Mouse (Mus musculus) kidney, adult 11 months (tissue): ENCODE results near the gene Smim24.
A peak's percentile ranks its signal among the peaks of the same experiment; 100 is the strongest.

Experiments
- DNase-seq: peaks from one replicate; pipeline ENCODE4 v3.0.0; 2022

Gene Smim24

GRCm38 (mm10) chr10:81392781-81393185, at the start of gene Smim24:
TSS of gene Smim24 (plus strand) at chr10:81393051.
- peak; percentile 90 for DNase-seq

DNA sequence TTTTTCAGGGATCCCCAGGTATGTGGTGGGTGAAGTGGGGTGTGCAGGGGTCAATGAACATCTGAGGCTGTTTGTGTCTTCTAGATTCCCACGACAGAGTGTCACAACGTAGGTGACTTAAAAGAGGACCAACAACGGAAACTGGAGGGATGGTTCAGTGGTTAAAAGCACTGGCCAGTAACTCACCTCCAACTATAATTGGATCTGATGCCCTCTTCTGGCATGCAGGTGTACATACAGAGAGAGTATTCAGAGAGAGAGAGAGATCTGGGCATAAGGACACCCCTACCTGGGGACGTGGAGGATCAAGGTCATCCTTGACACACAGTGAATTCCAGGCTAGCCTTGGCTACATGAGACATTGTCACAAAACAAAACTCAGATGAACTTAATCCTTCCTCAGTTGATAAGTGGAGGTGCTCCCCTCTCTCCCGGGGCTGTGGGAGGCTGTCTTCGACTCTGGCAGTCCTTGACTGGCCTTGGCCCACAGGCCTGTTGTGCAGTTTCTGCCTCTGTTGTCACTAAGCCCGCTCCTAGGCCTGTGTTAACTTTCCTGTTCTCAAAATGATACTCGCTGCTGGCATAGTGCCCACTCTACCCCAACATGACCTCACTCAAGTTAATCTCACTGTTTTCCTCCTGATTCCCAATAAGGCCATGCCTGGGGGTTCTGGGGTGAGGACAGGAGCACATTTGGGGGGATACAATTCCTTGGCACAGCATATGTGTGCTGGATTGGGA, 48.3 kb upstream of the Smim24 start:
- peak; percentile 29 for DNase-seq

GRCm38 (mm10) chr10:81345162-81345534, 47.7 kb upstream of the Smim24 start:
- DNase-seq = no peak

DNA sequence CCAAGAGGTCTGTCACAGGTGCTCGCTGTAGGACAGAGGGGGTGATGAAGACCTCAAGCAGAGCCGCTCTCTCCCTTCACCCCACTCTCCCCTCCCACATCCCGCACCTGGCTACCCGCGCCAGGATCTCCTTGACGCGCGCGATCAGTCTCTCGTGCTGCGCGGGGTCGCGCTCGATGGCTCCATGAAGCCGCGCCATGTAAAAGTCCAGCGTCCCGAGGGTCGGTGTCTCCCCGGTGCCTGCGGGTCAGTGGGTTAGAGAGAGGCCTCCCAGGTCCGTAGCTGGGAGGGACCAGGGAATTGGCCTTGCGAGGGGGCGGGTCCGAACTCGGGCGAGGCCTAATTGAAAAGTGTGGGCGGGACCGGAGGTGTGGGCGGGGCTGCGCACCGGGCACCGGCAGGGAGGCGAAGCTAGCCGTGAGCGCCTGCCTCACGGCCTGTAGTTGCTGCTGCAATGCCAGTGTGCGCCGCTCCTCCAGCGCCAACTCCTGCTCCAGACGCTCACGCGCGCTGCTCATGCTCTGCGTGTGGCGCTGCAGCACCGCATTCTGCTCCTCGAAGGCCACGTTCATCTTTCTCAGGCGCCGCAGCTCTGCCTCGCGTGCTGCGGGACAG, 46.3 kb upstream of the Smim24 start:
- peak; percentile 80 for DNase-seq

- DNase-seq = peak; percentile 83
Observed at GRCm38 (mm10) chr10:81349146-81349545, 43.7 kb upstream of the Smim24 start.

- DNase-seq = no peak
Observed at GRCm38 (mm10) chr10:81349961-81350350, 42.9 kb upstream of the Smim24 start.

DNA sequence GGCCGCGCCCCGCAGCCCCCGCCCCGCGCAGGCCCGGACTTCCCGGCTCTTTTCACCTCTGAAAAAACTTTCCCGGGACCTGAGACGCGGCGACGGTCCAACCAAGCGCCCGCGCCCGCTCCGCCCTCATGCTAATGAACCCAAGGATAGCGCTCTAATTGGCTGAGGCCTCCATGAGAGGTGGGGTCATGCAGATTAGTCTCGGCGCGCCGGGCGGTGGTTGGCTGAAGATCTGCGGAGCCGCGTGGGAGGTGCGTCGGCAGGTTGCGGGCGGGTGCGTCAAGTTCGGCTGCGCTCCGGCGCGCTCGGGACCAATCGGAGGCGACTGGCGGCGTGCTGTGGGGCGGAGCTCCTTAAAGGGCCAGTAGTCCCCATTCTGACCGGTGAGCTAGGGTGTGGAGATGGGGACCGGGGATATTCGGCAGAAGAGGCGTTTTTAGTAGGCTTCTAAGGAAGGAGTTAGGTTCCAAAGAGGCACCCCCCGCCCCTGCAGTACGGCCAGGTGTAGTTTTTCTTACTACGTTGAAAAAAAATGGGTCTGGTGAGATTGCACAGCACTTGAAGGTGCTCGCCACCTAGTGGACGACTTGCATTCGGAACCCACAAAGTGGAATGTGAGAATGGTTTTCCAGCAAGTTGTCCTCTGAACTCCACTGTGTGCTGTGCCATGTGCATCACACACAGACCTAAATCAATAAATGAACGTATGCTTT, 42.3 kb upstream of the Smim24 start, which contains the start of gene Hmg20b:
Gene Hmg20b (minus strand): TSS at position 130 of the 713 bp plus-strand sequence.
- DNase-seq = peak; percentile 99

GRCm38 (mm10) chr10:81351678-81352291, 41.1 kb upstream of the Smim24 start:
- no peak for DNase-seq

- no peak for DNase-seq
Observed at GRCm38 (mm10) chr10:81354738-81355477, 37.9 kb upstream of the Smim24 start.

GRCm38 (mm10) chr10:81355533-81355932, 37.3 kb upstream of the Smim24 start:
- DNase-seq = no peak

DNA sequence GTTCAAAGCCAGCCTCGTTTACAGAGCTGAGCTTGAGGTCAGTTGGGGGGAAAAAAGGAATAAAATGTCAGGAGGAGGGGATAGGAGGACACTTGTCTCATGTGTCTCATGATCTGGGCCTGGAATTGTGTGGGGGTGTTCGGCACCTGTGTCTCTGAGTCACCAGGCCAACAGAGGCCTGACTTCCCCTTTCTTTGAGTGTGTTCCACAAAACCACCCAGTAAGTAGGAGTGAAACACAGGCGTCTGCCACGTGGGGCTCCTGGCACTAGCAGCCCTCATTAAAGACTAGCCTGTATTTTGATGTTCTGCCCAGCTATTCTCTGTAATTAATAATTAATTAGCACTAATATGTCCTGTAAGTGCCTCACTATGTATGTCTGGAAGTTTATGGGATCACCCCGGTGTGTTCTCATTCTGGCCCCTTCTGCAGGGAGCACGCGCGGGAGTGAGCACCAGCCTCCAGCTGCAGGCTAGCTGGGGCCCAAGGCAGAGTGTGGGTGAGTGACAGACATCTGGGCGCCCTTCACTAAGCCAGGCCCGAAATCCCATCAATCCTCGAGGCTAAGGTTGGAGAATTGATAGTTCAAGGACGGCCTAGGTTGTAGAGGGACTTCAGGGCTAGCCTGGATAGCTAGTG, 36.4 kb upstream of the Smim24 start:
- DNase-seq = peak; percentile 64

GRCm38 (mm10) chr10:81356991-81357844, 35.6 kb upstream of the Smim24 start, which contains the start of gene Mfsd12:
TSS of gene Mfsd12 (plus strand) at chr10:81357491.
- peak; percentile 85 for DNase-seq

DNA sequence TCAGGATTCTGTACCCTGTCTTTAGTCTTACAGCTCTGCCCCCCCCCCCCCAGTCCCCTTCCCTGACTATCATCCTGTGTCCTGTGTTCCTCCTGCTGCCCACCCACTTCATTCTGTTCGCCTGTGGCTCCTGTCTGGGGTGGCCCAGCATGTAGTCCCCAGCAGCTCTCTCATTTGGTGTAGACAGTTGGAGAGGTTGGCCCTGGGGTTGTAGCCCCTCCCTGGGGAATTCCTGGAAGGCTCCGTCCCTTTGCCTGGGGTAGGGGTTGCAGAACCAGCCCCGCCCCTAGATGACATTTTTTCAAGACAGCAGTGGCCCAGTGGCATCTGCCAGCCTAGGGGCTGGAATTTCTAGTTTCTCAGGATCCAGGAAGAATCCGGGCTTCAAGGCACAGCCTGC, 34.6 kb upstream of the Smim24 start:
- no peak for DNase-seq

DNA sequence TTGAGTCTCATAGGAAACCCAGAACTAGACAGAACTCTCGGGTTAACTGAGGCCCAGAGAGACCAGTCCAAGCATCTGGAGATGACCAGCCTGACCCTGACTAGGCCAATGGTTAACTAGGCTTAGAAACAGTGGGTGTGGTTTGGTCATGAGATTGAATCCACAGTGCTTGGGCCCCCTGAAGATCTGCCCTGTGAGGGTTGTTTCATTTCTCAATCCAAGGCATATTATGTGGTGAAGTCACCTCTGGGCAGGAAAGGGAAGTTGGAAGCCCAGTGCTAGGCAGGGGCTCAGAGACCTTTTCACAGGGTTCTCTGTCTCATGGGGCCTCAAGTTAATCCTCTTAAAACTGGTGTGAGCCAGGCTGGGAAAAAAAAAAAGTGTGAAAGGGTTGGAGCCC, 34.0 kb upstream of the Smim24 start:
- DNase-seq = peak; percentile 67

GRCm38 (mm10) chr10:81360721-81361120, 32.1 kb upstream of the Smim24 start:
- no peak for DNase-seq

GRCm38 (mm10) chr10:81362336-81362949, 30.4 kb upstream of the Smim24 start:
- DNase-seq = no peak

GRCm38 (mm10) chr10:81363436-81364346, 29.2 kb upstream of the Smim24 start:
- no peak for DNase-seq

DNA sequence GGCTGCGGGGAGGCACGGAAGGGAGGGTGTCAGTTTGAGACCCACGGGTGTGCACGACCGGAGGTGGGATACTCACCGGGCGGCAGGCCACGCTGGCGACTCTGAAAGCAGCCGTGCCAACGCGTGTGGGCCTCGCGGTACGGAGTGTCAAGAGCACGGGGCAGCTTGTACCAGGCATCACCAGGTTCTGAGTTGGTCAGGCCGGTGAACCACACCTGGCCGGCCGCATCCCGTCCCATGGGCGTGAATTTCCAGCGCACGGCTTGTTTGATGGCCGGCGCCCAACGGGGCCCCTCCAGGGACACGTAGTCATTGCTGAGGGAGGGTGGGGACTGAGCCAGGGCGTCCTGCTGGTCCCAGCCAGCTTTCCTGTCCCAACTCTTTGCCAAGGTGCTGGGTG, 28.2 kb upstream of the Smim24 start:
- no peak for DNase-seq

DNA sequence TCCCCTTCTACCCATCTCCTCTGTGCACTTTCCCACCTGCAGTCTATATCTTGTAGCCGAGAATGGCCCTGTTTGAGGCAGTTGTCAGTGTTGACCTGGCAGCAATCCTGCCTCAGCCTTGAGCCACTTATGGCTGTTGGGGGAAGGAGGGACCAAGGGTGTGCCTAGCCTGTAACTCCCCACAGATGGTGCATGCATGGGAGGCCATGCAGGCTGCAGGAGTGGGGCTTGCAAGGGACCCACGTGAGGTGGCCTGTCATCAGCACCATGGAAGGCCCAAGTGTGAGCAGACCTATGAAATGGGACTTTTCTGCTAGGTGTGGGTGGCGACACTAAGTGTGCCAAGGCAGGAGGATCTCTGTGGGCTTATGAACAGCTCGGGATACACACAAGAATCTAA, 27.8 kb upstream of the Smim24 start:
- DNase-seq = no peak
